Mouse (Mus musculus): ENCODE data around the gene Hsd3b1. TPM values are rescaled to one million over a fixed set of nuclear protein-coding genes. Genes with fewer than 3 reads are reported as not detected.

Hsd3b1 gene
- polyA plus RNA-seq, 1 experiment = 0.22 TPM

Other genes with a start within 250 kb of the Hsd3b1 start
- gene Hsd3b5, start 229.5 kb downstream of the Hsd3b1 start, polyA plus RNA-seq (2012; rRNA removed) = 0.19 and 0.26 TPM in 2 replicates
- 48.8 and 50.3 TPM in 2 replicates for gene Hsd3b2, start 135.3 kb downstream of the Hsd3b1 start, polyA plus RNA-seq (2012; rRNA removed)
- gene Hsd3b3, start 96.7 kb downstream of the Hsd3b1 start, polyA plus RNA-seq (2012; rRNA removed) = 84.3 and 89.2 TPM in 2 replicates
- gene Hsd3b6, start 45.4 kb downstream of the Hsd3b1 start, polyA plus RNA-seq (2012; rRNA removed) = not detected in 2 replicates
- 424 and 426 TPM in 2 replicates for gene Hao2, start 33.4 kb upstream of the Hsd3b1 start, polyA plus RNA-seq (2012; rRNA removed)